Mouse (Mus musculus) embryonic facial prominence, embryonic 15.5 days (tissue): Measurements from ENCODE around the gene Samd5. TPM values are rescaled to one million over a fixed set of nuclear protein-coding genes. Genes with fewer than 3 reads are reported as not detected.

Experiments
- ATAC-seq: fragments of 200-750 bp; cut with Nextera tagmentation; 2 replicates; pipeline ENCODE4 v1.8.0; 2017; ENCODE audit warnings: low read depth, moderate TSS enrichment; ENCODE audit not compliant: insufficient number of reproducible peaks, low FRiP score, low TSS enrichment
- H3K27ac ChIP-seq: fragments of 300-500 bp; sonication (generic); replicated peaks from 2 replicates; pipeline ENCODE4 v1.5.1; 2015; ENCODE audit warnings: mild to moderate bottlenecking, inconsistent platforms
- H3K27me3 ChIP-seq: fragments of 300-500 bp; sonication (generic); 2 replicates; pipeline ENCODE4 v1.6.1; 2015; ENCODE audit warnings: inconsistent platforms
- H3K36me3 ChIP-seq: fragments of 300-500 bp; sonication (generic); 2 replicates; pipeline ENCODE4 v1.6.1; 2015; ENCODE audit warnings: mild to moderate bottlenecking, inconsistent platforms
- H3K4me1 ChIP-seq: fragments of 300-500 bp; sonication (generic); 2 replicates; pipeline ENCODE4 v1.6.1; 2015; ENCODE audit warnings: inconsistent platforms
- H3K4me2 ChIP-seq: fragments of 300-500 bp; sonication (generic); replicated peaks from 2 replicates; pipeline ENCODE4 v1.6.1; 2015; ENCODE audit warnings: mild to moderate bottlenecking, inconsistent platforms
- H3K4me3 ChIP-seq: fragments of 300-500 bp; sonication (generic); replicated peaks from 2 replicates; pipeline ENCODE4 v1.5.1; 2015; ENCODE audit warnings: mild to moderate bottlenecking, inconsistent platforms
- H3K9ac ChIP-seq: fragments of 300-500 bp; sonication (generic); 2 replicates; pipeline ENCODE4 v1.6.1; 2015; ENCODE audit warnings: inconsistent platforms
- H3K9me3 ChIP-seq: fragments of 300-500 bp; sonication (generic); replicated peaks from 2 replicates; pipeline ENCODE4 v1.6.1; 2016; ENCODE audit warnings: inconsistent platforms
- WGBS: fragments of 180-500 bp; shearing (Covaris S2); methylation state at CpG from one replicate; pipeline ENCODE4 v1.1.7; 2015; 5-methylcytosine and 5-hydroxymethylcytosine counted together
- polyA plus RNA-seq: library from polyadenylated mRNA; unstranded; fragments of >200 nt; fragmentation: Nextera tagmentation; extraction: Ambion mirVana; gene quantifications from 2 replicates; pipeline ENCODE4 v1.2.1, GENCODE M21; 2015

The Samd5 gene
- 11.2 and 11.3 TPM in 2 replicates for polyA plus RNA-seq

GRCm38 (mm10) chr10:9674561-9675521 lies at the start of gene Samd5:
Gene Samd5 (minus strand): TSS chr10:9675208.
- peak; percentile 82 for ATAC-seq
- H3K4me2 ChIP-seq, result peak within 1 kb of the TSS; percentile 93
- no peaks in the 10 kb centered on the region for H3K9me3 ChIP-seq
- H3K9ac ChIP-seq, result peak within 1 kb of the TSS; percentile 59
- WGBS, result under 1% methylated on average over 90 of the region's 91 CpGs
- H3K27ac ChIP-seq, result peak within 1 kb of the TSS; percentile 81
- peak within 1 kb of the TSS; percentile 65 for H3K4me3 ChIP-seq
- peaks cover 4% of the 10 kb centered on the region; the same call in 1 of the 2 replicates for H3K27me3 ChIP-seq
- peaks cover 31% of the 10 kb centered on the region for H3K4me1 ChIP-seq
- H3K36me3 ChIP-seq, result no peaks in the 10 kb centered on the region

GRCm38 (mm10) chr10:9722519-9723303 lies 47.7 kb upstream of the Samd5 start:
- no peaks in the 10 kb centered on the region for H3K9me3 ChIP-seq
- H3K4me2 ChIP-seq, result no peak overlapping the region
- H3K27ac ChIP-seq, result no peak overlapping the region
- H3K4me1 ChIP-seq, result peaks cover 4% of the 10 kb centered on the region; the same call in 1 of the 2 replicates
- H3K4me3 ChIP-seq, result no peak overlapping the region
- no peak overlapping the region for H3K9ac ChIP-seq
- 72% methylated on average over 9 of the region's 11 CpGs for WGBS
- no peaks in the 10 kb centered on the region for H3K36me3 ChIP-seq
- no peaks in the 10 kb centered on the region for H3K27me3 ChIP-seq
- ATAC-seq, result no peak

DNA sequence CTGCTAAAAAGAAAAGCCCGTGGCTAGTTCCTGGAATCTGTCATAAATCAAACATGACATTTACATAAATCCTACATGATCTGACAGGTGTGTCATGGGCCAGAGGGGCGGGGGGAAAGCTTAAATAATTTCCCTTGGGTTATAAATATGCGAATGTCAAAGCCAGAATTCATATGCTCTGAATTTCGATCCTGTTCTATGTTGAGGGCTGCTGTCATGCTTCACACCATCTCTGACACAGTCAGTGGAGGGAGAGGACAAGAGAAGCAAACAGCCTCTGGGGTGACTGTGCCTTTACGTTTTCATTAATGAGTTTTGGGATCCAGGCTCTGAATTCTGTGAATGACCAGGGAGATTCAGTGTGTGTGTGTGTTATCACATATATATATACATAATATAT lies 45.0 kb upstream of the Samd5 start:
- Histone ChIP-seq H3K9ac (no peak overlapping the region), H3K27ac (no peak overlapping the region), H3K27me3 (no peaks in the 10 kb centered on the region), H3K4me2 (no peak overlapping the region), H3K36me3 (no peaks in the 10 kb centered on the region), H3K9me3 (no peaks in the 10 kb centered on the region), H3K4me1 (peaks cover 4% of the 10 kb centered on the region; the same call in 1 of the 2 replicates), H3K4me3 (no peak overlapping the region)
- ATAC-seq, result no peak
- 45% methylated on average over 5 of the region's 5 CpGs for WGBS

DNA sequence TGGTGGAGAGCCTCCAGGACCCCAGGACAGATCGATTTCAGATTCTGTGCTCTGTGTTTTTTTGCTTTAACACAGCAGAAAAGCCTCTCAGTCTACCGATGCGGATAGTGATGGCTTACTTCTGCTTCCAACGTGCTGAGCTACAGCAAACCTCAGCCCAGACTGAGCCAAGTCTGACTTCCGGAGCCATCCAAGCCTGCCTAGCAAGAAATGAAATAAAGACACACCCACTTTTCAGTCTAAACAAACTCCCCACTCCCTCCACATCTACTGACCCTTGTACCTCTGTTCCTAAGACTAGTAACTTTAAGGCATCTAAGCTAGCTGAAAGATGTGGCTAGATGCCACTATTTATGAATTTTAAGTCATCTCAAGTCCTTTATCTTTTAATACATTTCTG lies 43.1 kb upstream of the Samd5 start:
- Histone ChIP-seq H3K4me3 (no peak overlapping the region), H3K4me1 (peaks cover 4% of the 10 kb centered on the region; the same call in 1 of the 2 replicates), H3K4me2 (no peak overlapping the region), H3K9me3 (no peaks in the 10 kb centered on the region), H3K27me3 (no peaks in the 10 kb centered on the region), H3K36me3 (no peaks in the 10 kb centered on the region), H3K27ac (no peak overlapping the region), H3K9ac (no peak overlapping the region)
- ATAC-seq, result no peak
- WGBS, result 55% methylated on average over 5 of the region's 5 CpGs

DNA sequence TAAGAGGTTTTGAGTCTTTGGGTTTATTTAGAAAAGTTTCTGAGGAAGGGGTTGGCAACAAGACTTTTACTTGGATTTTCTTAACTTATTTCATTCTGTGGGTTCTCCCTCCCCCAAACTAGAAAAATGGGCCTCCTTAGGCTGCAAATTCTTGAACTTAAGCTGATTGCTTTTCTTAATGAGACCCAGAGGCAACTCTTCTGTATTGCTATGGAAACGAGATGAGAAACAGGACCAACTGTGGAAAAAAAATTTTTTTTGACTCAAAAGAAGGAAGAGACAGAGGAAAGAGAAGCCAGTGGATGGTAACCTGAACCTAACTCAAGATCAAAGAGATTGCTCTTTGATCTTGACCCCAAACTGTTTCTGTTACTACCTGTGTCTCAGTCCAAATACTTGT lies 29.9 kb upstream of the Samd5 start:
- no peak for ATAC-seq
- Histone ChIP-seq H3K9me3 (no peaks in the 10 kb centered on the region), H3K36me3 (no peaks in the 10 kb centered on the region), H3K27ac (peak overlapping the region; percentile 22; the same call in 1 of the 2 replicates), H3K4me2 (no peak overlapping the region), H3K27me3 (no peaks in the 10 kb centered on the region), H3K4me3 (no peak overlapping the region), H3K4me1 (0 out of 2 replicates have a peak, but pooled peaks cover 5% of the 10 kb centered on the region), H3K9ac (no peak overlapping the region)
- WGBS, result 14% methylated on average over 1 of the region's 1 CpGs

DNA sequence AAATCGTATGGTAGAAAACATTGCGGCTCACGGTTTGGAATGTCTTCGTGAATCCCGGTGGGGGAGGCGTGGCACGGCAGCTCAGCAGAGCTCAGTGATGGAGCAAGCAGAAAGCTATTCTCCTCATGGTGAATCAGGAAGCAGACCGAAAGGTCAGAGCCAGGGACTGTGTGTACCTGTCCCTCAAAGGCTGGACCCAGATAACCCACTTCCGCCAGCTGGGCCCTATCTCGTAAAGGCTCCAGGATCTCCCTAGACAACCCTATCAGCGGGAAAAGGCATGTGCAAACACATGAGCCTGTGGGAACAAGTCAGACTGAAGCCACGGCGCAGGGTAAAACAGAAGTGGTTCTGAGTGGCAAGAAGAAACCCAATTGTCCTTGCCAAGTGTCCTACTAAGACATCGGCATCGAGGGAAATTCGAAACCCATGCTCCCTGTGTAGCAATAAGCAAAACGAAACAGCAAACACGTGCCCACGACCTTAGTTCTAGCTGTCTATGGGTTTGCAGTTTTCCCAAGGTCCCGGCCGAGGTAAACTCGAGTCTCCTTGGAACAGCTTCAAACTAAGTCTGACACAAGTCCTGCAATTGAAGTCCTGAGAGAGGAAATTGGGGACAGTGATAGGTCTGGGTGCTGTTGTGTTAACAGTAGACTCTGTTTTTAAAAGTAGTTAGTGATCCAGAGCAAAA lies 24.2 kb upstream of the Samd5 start:
- Histone ChIP-seq H3K36me3 (no peaks in the 10 kb centered on the region), H3K9me3 (no peaks in the 10 kb centered on the region), H3K27ac (no peak overlapping the region), H3K4me2 (no peak overlapping the region), H3K4me3 (no peak overlapping the region), H3K9ac (no peak overlapping the region), H3K27me3 (no peaks in the 10 kb centered on the region), H3K4me1 (no peaks in the 10 kb centered on the region)
- no peak for ATAC-seq
- 83% methylated on average over 22 of the region's 22 CpGs for WGBS

- no peaks in the 10 kb centered on the region for H3K4me1 ChIP-seq
- WGBS, result 77% methylated on average over 9 of the region's 9 CpGs
- H3K4me3 ChIP-seq, result no peak overlapping the region
- ATAC-seq, result no peak
- no peaks in the 10 kb centered on the region for H3K27me3 ChIP-seq
- H3K9me3 ChIP-seq, result no peaks in the 10 kb centered on the region
- H3K4me2 ChIP-seq, result no peak overlapping the region
- H3K9ac ChIP-seq, result no peak overlapping the region
- no peak overlapping the region for H3K27ac ChIP-seq
- no peaks in the 10 kb centered on the region for H3K36me3 ChIP-seq
Measured at GRCm38 (mm10) chr10:9698141-9698540, 23.1 kb upstream of the Samd5 start.

- no peaks in the 10 kb centered on the region for H3K27me3 ChIP-seq
- H3K4me3 ChIP-seq, result no peak overlapping the region
- H3K27ac ChIP-seq, result no peak overlapping the region
- H3K36me3 ChIP-seq, result no peaks in the 10 kb centered on the region
- H3K9me3 ChIP-seq, result no peaks in the 10 kb centered on the region
- WGBS, result 51% methylated on average over 6 of the region's 6 CpGs
- no peak overlapping the region for H3K4me2 ChIP-seq
- H3K4me1 ChIP-seq, result no peaks in the 10 kb centered on the region
- ATAC-seq, result no peak
- no peak overlapping the region for H3K9ac ChIP-seq
Measured at GRCm38 (mm10) chr10:9696543-9697141, 21.6 kb upstream of the Samd5 start.

- Histone ChIP-seq H3K4me2 (no peak overlapping the region), H3K27ac (no peak overlapping the region), H3K9me3 (no peaks in the 10 kb centered on the region), H3K27me3 (no peaks in the 10 kb centered on the region), H3K4me3 (no peak overlapping the region), H3K9ac (no peak overlapping the region), H3K36me3 (no peaks in the 10 kb centered on the region), H3K4me1 (no peaks in the 10 kb centered on the region)
- ATAC-seq, result no peak
- 58% methylated on average over 16 of the region's 16 CpGs for WGBS
Measured at GRCm38 (mm10) chr10:9693990-9694699, 19.1 kb upstream of the Samd5 start.

- no peak for ATAC-seq
- Histone ChIP-seq H3K4me1 (peaks cover 15% of the 10 kb centered on the region), H3K4me2 (no peak overlapping the region), H3K4me3 (no peak overlapping the region), H3K27ac (no peak overlapping the region), H3K36me3 (no peaks in the 10 kb centered on the region), H3K9me3 (no peaks in the 10 kb centered on the region), H3K9ac (no peak overlapping the region), H3K27me3 (peaks cover 4% of the 10 kb centered on the region; the same call in 1 of the 2 replicates)
- 79% methylated on average over 6 of the region's 6 CpGs for WGBS
Measured at GRCm38 (mm10) chr10:9680928-9681327, 5.9 kb upstream of the Samd5 start.
